Mouse (Mus musculus): ENCODE results near the gene Kdm5c. TPM values are rescaled to one million over a fixed set of nuclear protein-coding genes. Genes with fewer than 3 reads are reported as not detected.
"Not testable (repeated sequence)": the region's sequence is repeated elsewhere in the genome, so short reads cannot be mapped to it uniquely, and the experiment has no call there.

The Kdm5c gene
- total RNA-seq (2021): 10 to 100 TPM; 16.8 to 26.9 TPM
- long read RNA-seq, experiment 1, partial matches to known transcripts: 0 of 2 reads
- long read RNA-seq, experiment 1, other reads (novel, unspliced or antisense): 2 of 2 reads
- long read RNA-seq, experiment 2, full-length matches to known transcripts: 3 of 12 reads
- long read RNA-seq, experiment 2, partial matches to known transcripts: 5 of 12 reads
- long read RNA-seq, experiment 2, other reads (novel, unspliced or antisense): 4 of 12 reads

DNA sequence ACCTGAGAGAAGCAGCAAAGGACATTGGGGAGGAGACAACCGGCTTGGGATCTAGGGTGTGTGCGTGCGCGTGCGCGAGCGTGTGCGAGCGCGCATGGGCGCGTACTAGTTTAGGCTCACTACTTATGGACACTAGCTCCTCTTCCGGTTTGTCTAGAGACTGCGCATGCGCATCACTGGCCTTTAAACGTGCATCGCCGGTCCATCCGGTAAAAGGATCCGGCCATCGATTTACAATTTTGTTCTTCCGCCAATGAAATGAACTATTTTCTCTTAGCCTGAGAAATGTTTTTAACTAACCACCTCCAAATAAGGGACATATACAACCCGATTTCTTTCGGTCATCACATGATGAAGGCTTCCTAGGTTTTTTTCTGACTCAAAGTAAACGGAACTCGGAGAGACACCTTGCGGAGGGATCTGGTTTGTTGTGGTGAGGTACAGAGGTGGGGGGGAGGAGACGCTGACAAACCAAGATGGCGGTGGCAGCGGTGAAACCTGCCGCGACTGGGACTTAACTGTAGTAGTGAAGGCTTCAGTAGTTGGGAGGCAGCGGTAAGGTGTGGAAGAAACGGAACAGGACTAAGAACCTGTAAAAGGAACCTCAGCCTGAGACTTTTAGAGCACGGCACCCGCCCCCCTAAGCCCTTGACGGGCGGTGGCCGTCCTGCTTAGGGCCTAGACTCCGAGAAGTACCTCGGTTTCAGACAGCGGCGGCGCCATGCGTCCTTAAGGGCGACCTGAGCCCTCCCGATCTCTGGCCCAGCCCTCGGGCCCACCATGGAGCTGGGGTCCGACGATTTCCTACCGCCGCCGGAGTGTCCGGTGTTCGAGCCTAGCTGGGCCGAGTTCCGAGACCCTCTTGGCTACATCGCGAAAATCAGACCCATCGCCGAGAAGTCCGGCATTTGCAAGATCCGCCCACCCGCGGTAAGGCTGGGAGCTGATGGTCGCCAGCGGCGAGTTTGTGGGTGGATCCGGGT lies at the start of gene Kdm5c:
Gene Kdm5c, plus strand, starts transcription at position 240 of the 983 bp plus-strand sequence.
- DNase-seq: peak; percentile 98

GRCm38 (mm10) chrX:152187151-152187550 lies 45.7 kb upstream of the Kdm5c start:
- DNase-seq: no peak

- DNase-seq: no peak
Measured at GRCm38 (mm10) chrX:152191266-152191665, 41.6 kb upstream of the Kdm5c start.

GRCm38 (mm10) chrX:152197814-152198648 lies 34.8 kb upstream of the Kdm5c start:
- no peak for DNase-seq

DNA sequence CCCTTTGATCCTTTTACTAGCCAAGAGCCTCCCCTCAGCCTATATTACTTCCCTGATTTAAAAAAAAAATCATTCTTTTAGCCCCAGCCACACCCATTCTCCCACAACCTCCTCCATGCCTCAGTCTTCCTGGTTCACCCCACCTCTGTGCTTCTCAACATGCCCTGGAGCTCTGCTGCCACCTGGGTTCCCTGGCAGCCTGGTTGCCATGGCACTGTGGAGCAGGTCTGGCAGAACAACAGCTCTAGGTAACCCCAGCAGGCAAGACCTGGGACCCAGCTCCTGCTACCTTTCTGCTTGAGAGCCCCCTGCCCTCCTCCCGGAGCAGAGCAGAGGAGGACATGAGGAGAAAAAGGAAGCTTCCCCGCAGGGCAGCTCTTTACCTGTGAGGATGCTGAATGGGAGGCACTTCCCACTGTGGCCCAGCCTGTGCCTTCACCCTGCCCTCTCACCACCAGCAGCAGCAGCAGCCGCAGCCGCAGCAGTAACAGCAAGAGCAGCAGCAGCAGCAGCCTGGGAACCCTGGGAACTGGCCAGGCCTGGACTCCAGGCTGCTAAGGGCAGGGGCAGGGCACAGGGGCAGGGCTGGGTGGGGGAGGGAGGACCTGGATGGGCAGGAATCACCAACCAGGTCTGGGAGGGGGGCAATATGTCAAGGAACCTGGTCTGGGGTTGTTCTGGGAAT lies 30.9 kb upstream of the Kdm5c start:
- DNase-seq: no peak

GRCm38 (mm10) chrX:152202422-152203103 lies 30.3 kb upstream of the Kdm5c start:
- no peak for DNase-seq

- no peak for DNase-seq
Measured at GRCm38 (mm10) chrX:152203247-152203646, 29.6 kb upstream of the Kdm5c start.

- DNase-seq: no peak
Measured at GRCm38 (mm10) chrX:152205486-152205885, 27.3 kb upstream of the Kdm5c start.

GRCm38 (mm10) chrX:152214703-152215102 lies 18.1 kb upstream of the Kdm5c start:
- no peak for DNase-seq

DNA sequence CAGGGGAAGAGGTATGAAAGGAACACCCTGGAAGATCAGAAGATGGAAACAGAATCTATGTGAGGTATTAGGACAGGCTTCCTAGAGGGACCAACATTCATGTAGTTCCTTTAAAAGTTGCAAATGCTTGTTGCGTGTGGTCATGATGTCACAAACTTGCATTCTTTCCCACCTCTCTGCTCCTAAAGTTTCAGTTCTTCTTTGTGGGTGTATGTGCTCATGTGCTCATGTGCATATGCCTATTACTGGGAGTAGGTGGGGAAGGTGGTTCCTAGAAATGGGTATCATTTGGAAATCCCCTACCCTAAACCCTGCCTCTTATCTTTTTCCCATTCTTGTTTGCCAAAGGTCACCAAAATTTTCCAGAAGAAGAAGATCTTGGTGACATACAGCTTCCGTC lies 14.3 kb upstream of the Kdm5c start:
- no peak for DNase-seq

DNA sequence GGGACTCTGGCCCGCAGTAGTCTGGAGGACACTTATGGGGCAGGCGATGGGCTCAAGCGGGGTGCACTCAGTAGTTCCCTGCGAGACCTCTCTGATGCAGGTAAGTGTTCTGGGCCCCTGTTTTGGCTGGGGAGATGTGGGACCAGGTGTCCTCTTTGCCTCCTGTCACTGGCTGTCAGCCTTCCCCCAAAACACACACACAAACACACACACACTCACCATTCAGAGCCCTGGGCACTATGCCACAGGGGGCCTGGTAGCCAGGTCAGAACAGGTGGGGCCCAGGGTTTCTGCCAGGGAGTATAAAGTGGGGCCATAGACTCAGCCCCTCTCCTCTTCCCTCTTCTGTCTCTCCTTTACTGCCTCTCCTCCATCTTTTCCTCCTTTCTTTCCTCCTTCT lies 11.1 kb upstream of the Kdm5c start:
- DNase-seq: no peak

GRCm38 (mm10) chrX:152222226-152222625 lies 10.6 kb upstream of the Kdm5c start:
- no peak for DNase-seq

GRCm38 (mm10) chrX:152223313-152223712 lies 9.5 kb upstream of the Kdm5c start:
- no peak for DNase-seq

GRCm38 (mm10) chrX:152224280-152224679 lies 8.5 kb upstream of the Kdm5c start:
- DNase-seq: no peak

DNA sequence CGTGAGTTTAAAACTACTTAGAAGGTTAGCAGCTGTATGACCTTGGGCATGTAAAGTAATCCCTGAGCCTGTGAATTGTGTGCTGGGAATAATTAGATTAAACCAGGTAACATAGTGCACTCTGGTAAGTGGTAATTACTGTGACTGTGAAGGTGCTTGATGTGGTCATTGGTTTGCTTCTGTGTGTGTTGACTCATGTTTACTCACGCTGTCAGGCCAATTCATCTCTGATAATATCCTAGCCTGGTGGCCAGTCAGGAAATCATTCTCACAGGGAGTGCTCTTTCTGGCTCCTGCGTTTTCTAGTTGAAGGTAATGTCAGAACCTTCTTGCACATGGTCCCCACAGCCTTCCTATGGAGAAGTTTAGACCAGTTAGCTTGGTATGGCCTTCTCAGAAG lies 1.3 kb downstream of the Kdm5c start:
- DNase-seq: no peak

GRCm38 (mm10) chrX:152235758-152236157 lies 2.9 kb downstream of the Kdm5c start:
- DNase-seq: no peak

GRCm38 (mm10) chrX:152243140-152243539 lies 10.3 kb downstream of the Kdm5c start:
- not testable (repeated sequence) for DNase-seq

- no peak for DNase-seq
Measured at GRCm38 (mm10) chrX:152244492-152245189, 11.8 kb downstream of the Kdm5c start.

DNA sequence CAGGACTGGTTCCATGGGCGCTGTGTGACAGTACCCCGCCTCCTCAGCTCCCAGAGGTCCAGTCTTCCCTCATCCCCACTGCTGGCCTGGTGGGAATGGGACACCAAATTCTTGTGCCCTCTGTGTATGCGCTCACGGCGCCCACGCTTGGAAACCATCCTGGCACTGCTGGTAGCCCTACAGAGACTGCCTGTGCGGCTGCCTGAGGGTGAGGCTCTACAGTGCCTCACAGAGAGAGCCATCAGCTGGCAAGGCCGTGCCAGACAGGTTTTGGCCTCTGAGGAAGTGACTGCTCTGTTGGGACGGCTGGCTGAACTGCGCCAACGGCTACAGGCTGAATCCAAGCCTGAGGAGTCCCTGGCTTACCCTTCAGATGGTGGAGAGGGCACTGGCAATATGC lies 38.4 kb downstream of the Kdm5c start:
- DNase-seq: no peak

- DNase-seq: no peak
Measured at GRCm38 (mm10) chrX:152279384-152279783, 46.6 kb downstream of the Kdm5c start.

DNA sequence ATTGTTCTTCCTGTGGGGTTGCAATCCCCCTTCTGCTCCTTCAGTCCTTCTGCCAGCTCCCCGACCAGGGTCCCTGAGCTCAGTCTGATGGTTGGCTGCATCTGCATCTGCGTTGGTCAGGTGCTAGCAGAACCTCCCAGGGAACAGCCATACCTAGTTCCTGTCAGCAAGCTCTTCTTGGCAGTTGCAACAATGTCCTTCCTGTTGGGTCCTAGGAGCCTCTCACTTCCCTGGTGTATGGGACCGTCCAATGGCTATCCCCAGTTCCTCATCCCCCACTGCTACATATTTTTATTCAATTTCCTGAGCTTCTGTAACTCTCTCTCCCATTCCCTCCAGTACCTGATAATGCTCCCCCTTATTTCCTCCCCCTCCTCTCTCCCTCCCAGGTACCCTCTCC lies 51.9 kb downstream of the Kdm5c start:
- no peak for DNase-seq

Data from gastrocnemius, postnatal 25 days (tissue).